Mouse (Mus musculus) induced T-regulatory cell, adult 2 months (primary cell): Measurements from ENCODE around the gene Tnfaip2.

Source experiments
- DNase-seq: peaks from one replicate; pipeline ENCODE4 v3.0.0-alpha.2; 2012; ENCODE audit warnings: low read depth

The Tnfaip2 gene

DNA sequence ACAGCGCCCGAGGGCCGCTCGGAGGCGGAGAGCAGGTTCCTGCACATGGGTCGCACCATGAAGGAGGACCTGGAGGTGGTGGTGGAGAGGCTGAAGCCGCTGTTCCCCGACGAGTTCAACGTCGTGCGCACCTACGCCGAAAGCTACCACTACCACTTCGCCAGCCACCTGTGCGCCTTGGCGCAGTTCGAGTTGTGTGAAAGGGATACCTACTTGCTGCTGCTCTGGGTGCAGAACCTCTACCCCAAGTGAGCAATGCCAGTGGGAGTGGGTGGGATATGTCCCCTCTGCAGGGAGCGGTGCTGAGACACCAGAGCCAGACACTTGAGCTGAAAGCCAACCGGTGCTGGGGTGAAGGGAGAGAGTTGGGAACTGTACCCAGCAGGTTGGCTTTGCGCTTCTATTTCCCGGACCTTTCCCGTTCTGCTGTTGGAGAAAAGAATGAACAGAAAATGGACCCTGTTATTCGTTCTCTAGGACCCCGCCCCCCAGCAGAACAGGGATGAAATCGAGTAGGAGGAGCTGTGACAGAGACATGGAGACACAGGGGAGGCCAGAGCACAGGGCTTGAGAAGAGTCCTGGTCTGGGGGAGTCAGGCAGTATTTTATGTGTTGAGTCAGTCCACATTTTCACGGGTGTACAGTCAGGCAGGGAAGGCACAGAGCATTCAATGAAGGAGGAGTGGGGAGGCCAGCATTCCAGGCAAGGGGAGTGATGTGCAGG, 3.8 kb downstream of the Tnfaip2 start:
- no peak for DNase-seq

DNA sequence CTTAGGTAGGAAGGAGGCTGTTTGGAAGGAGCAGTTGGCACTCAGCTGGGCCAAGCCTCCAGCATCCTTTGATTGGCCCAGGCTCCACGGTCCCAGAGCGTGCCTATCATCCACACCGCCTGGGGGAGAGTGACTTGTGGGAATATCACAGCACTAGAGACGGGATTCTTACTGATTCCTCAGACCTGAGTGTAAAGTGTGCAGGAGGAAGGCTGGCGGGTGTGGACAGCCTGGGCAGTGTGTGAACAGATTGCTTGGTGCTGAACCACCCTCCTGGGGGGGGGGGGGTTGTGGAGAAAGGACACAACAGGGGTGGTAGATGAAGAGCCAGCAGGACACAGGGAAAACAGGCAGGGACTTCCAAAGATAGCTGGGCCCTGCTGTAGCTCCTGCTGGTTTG, 4.5 kb downstream of the Tnfaip2 start:
- no peak for DNase-seq

DNA sequence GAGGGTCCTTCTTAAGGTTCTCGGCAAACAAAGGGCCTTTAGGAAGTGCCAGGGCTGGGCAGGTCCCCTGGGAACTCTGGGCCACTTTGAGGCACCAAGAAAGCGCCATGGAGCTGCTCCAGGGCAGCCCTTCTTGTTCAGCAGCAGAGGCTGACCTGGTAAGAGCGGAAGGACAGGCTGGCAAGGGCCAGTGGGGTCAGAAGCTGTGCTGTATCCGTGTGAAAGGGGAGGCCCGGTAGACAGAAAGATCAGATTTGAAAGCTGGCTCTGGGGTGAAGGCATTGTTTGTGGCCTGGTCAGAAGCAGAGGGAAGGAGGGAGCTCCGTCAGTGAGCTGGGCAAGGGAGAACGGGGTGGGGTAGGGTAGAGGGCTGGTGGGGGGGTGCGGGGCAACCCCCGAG, 5.1 kb downstream of the Tnfaip2 start:
- no peak for DNase-seq

DNA sequence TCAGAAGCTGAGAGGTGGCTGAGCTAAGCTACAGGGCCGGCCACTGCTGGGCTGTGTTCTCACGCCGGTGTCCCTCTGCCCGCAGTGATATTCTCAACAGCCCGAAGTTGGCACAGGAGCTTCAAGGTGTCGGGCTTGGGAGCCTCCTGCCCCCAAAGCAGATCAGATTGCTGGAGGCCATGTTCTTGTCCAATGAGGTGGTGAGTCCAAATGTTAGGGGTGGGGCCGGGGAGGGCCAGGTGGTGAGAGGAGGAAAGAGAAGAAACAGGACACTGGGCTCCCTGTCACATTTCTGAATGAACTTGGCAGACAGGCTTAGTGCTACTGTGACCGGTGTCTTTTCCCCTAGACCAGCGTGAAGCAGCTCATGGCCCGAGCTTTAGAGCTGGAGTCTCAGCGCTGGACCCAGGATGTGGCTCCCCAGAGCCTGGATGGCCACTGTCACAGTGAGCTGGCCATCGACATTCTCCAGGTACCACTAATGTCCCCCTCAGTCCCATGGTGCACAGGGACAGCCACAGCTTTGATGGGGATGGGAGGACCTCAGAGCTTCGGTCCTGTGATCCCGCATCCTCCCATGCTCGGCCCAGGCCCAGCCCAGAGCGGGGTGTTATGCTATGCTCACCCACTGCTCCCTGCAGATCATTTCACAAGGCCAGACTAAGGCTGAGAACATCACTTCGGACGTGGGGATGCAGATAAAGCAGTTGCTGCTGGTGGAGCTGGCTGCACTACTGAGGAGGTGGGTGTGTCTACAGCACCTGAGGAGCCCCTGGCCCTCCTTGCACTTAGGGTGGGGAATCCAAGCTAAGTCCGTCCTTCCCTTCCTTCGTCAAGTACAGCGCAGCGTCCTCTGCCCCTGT, 5.9 kb downstream of the Tnfaip2 start:
- no peak for DNase-seq

DNA sequence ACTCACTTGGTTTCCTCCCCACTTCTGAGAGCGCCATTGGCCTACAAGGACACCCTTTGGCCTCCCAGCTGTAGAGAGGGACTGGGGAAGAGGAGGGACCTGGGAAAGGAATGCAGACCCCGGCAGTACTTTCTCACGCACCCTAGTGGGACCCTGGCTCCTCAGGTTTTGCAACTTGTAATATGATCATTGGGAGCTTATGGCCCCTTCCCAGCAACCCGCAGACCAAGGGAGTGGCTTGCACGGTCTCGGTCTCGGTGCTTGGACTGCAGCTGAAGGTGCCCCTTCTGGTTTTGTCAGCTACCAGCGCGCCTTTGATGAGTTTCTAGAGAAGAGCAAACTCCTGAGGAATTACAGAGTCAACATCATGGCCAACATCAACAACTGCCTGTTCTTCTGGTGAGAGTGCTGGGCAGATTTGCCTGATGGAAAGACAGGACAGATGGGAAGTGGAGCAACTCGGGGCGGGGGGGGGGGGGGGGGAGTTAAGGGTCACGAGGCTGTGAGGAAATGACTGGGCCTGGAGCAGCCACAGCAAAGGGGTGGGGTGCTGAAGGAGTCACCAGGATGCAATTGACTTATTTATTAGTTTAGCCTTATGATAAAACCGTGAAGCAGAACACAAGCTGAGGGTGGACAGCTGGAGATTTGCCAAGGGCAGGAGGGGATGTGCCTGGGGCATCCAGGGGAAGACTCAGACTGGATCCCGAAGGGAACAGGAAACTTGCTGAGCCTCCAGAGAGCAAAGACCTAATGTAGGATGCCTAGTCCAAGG, 6.8 kb downstream of the Tnfaip2 start:
- DNase-seq: no peak

DNA sequence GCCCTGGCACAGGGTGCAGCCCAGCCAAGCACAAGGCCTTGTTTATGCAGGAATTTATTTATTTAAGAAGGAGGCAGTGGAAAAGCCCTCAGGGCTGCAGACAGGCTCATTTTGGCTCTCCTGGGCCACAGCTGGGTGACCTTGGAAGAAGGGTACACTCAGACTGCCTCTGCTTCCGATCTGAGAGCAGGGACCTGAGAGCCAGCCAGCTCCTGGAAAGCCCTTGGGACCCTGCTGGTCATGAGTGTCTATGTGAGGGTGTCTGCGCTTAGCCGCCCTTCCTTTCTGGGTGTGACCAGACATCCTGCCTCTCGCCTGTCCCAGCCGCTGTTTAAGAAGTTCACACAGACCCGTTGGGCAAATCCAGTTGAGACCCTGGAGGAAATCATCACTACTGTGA, 8.1 kb downstream of the Tnfaip2 start:
- no peak for DNase-seq

DNA sequence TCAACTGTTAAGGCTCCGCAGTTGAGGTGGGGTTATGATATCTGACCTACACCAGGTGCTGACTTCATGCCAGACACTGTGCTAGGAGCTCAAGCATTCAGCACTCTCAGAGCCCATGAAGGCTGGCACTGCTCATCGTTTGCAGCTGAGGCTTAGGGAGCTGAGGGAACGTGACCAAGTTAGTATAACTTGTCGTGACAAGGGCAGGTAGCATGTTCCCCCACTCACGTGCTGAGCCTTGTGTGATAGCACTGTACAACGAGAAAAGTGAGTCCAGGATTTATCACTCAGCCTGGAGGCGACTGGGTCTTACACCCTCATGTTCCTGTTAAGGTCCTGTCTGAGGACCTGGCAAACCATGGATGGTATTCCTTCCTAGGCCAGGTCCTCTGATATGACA, 9.3 kb downstream of the Tnfaip2 start:
- no peak for DNase-seq

DNA sequence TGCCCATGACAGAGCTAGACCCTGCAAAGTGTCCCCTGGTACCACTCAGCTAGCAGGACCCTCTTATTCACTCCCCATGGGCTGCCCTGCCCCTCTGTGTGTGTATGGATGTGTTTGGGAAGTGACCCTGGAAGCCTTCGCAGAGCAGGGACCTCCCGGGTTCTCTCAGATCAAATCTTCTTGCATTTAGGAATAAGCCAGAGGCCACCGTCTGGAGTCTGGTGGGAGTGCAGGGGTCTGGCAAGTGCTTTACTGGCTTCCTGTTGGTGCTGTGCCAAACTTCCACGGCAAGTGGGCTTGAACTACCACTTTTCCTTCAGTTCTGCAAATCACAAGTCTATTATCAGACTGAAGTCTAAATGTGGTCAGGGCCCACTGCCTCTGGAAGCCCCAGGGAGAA, 11.8 kb downstream of the Tnfaip2 start:
- no peak for DNase-seq

DNA sequence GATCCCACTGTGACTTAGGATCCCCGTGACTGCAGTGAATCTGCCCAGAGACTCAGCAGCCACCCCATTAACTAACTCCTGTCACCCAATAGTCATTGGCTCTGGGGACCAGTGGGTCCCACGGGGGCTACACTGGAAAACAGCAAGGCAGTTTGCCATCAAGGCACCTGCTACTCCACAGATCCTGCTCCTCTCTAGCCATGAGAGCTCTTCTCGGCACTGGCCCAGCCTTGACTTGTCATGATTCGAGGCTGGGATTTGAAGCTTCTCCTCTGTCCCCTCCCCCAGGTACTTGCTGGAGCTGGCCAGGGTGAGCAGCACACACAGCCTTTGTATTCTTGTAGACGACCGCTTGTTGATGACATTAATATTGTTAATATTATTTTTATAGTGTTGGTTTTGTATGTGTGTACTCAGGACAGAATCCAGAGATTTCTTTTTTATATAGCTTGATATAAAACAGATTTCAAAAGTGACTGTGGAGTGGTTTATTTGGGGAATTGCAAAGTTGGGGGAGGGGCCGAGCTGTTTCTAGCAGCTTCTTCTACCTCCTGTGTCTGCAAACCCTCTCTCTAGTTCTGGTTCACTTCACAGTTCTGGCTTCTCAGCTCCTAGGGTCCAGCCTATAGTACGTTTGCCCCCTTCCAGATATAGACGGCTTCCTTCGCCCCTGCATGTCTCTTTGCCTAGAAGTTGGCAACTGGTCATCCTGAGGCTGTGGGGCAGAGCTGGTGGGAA, 12.4 kb downstream of the Tnfaip2 start:
- no peak for DNase-seq

DNA sequence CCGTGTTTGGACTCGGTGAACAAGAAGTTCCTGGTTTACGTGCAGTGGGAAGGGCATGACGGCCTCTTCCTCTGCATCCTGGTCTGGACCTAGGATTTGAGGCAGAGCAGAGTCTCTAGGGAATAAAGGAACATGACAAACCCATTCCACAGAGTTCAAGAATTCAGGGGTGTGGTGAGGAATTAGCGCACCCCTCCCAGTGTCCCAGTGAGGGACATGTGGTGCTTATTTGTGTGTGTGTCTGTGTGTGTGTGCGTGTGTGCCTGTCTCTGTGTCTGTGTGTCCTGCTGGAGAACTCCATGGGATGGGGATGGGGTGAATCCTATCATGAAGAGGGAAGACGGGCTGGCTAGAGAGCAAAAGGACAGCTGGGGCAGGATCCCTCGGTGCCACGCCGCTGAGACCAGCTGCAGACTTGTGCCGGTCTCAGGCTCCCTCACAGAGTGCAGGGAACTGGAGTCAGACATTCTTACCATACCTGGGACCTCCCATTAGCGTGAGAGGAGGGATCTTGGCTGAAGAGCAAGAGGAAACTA, 13.1 kb downstream of the Tnfaip2 start:
- DNase-seq: no peak

DNA sequence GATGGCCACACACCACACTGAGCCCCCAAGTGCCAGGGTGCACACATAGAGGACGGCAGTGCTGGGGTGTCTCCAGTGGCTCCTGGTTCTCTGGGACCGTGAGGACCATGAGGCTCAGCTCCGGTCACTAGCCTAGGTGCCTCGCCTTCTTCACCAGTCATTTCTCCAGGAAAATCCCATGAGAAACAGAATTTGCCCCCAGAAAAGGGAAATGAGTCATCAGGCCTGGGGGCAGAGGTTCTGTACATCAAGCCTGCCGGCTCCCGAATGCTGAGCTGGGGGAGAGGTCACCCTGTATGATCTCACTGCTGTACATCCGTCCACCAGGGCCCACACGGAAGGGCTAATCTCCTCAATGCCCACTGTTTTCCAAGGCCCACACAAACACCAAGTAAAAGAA, 13.6 kb downstream of the Tnfaip2 start:
- DNase-seq: no peak

DNA sequence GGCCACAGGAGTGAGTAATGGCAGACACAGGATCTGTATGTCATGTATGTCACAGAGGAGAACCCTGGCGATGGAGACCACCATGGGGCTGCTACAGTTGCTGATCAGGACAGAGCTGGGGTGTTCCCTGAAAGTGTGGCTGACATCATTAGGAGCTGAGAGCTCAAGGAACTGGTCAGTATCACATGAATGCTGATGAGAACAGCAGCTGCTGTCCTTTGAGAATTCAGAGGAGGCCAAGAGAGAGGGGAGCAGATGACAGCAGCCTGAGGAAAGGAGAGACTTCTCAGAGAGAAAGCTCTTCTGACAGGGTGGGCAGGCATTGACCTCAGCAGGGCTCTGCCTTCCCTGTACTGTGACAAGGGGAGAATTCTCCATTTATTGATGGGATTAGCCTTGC, 15.5 kb downstream of the Tnfaip2 start:
- DNase-seq: no peak

DNA sequence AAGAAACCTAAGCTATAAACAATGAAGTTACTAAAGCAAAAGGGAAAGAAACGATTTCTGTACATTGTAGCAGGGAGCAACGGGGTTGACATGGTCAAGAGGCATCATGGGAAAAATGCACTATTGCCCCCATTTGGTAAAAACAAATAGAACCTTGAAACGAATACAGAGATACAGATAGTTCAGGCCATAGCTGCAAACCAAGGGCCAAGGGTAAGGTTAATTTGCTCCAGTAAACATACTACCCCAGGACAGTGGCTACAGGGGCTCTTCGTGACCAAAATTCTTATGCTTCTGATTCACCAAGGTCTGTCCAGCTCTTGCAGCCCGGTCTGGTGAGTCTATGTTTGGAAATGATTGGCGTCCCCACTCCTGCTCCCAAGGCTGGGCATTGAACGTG, 21.3 kb downstream of the Tnfaip2 start:
- DNase-seq: no peak

DNA sequence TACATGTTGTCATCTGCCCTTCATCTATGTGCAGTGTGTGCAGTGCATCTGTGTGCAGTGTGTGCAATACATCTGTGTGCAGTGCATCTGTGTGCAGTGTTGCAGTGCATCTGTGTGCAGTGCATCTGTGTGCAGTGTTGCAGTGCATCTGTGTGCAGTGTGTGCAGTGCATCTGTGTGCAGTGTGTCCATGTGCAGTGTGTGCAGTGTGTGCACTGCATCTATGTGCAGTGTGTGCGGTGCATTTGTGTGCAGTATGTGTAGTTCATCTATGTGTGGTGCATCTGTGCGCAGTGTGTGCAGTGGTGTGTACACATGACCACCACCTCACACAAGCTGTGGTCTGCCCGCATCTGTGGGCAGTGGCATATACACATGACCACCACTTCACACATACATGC, 24.1 kb downstream of the Tnfaip2 start:
- DNase-seq: no peak

DNA sequence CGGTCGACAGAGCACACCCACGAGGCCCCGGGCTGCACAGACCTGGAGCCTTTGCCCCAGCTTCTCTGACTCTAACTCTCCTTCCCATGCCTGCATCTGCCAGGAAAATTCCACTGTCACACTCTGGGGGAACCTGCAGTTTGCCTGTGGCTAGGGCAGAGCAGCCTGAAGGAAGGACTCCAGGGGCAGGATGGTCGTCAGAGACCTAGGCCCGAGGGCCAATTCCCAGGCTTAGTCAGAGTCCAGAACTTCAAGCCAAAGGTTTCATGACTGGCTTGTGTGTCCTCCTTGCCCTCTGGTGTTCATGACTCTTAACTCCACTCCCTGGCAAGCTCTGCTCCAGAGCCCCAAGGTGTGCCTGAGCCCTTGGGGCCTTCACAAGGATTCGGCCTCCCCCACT, 25.9 kb downstream of the Tnfaip2 start:
- no peak for DNase-seq

DNA sequence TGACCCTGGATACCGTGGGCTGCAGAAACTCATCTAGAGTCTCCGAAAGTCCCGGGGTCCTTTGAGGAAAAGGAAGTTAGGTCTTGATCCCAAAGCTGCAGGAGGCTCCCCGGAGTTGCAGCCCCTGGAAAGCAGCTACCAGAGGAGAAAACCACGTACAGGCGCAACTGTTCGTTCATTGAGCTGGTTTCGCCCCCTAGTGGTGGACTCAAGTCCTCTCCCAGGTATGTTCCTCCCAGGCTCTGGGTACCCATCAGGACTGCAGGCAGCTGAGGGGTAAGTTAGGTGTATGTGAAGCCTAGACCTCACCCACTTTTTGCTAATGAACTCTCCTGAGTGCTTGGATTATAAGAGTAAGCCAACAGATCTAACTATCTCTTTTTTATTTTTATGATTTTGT, 27.2 kb downstream of the Tnfaip2 start:
- peak; percentile 67 for DNase-seq

DNA sequence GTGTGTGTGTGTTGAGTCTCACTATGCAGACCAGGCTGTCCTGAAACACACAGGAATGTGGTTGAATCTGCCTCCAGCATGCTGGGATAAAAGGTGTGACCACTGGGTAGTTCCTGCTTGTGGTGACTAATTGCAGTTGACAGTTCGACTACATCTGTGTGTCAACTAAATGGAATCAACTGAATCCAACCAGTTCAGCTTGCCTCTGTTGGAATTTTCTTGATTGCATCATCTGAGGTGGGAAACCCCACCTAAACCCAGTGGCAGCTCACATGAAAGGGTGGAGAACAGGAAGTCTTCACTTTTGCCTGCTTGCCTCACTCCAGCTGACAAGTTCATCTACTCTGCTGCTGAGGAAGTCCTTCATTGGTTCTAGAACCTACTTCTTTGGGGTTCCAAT, 28.9 kb downstream of the Tnfaip2 start:
- DNase-seq: no peak

DNA sequence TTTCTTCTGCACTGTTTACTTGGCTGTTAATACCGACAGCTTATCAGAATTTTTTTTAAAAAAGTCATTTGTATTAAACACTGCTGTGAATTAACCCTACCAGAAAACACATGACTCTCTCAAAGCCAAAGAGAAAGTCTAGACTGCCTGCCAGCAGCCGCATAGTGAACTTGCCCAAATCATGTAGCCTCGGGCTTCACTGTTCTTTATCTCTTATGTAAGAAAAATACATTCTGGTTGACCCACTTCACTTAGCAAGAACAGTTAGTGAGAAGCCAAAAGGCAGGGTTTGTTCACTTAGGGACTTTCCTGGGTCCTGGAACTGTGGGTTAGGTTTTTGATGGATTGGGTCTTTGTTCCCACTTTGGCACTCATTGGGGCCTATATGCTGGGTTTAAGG, 29.5 kb downstream of the Tnfaip2 start:
- DNase-seq: no peak

DNA sequence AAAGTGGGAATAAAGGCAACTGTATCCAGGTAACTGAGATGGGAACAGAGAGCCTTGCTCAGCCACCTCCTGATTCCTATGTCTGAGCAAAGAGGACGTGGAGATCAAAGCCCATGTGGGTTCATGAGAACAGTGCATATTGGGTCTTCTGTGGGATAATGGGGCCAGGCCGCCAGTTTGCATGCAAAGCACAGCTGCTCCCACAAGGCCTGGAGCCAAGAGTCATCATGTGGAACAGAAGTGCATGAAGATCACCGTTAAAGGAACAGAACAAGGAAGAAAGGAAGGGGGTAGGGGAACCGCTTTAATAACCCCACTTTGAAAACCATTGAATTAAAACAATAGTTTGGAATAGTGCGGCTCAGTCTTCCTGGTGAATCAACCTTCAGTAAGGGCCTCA, 30.6 kb downstream of the Tnfaip2 start:
- no peak for DNase-seq

DNA sequence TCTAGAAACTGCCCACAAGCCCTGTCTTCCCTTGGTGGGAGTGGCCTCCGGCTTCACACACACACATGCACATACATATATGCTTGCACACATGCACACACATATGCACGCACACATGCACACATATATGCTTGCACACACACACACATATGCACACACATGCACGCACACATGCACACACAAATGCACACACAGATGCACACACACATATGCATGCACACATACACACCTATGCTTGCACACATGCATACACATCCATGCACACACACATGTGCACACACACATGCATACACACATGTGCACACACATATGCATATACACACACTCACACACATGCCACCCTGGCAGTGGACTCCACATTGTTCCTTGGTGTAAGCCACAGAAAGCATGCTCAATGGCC, 32.1 kb downstream of the Tnfaip2 start:
- DNase-seq: no peak

DNA sequence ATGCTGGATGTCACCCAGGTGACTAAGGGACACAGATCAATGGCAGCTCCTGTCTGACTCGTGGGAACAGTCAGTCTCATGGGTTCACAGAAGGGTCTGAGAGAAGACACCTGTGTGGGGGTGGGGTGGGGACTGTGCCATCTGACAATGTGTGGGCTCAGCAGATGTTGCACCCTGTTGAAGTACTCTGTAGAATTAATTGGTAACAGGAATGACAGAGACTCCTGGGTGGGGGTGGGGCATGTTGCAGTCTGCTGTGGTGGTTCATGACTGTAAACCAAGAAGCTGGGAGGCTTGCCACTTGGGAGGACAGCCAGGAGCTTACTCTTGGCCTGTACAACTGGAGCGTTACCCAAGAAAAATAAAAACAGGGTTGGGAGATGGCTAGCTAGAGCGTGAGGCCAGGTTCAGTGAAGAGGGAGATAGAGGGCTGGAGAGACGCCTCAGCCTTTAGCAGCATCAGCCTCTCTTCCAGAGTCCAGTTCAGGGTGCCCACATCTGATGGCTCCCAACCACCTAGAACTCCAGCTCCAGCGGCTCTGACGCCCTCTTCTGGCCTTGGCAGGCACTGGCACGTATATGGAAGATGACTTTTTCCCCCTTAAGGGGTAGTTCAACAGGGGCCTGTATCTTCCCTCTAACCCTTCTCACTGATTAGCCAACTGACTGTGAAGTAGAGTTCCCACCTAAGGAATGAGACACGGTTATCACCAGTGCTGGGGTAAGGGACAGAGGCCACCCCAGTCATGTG, 32.8 kb downstream of the Tnfaip2 start:
- no peak for DNase-seq
